Mouse (Mus musculus) cerebellum, adult 11-12 months (tissue): ENCODE results near the gene Zfp709.
"Not testable (repeated sequence)": the region's sequence is repeated elsewhere in the genome, so short reads cannot be mapped to it uniquely, and the experiment has no call there.

Source experiments
- DNase-seq: peaks from one replicate; pipeline ENCODE4 v3.0.0; 2022

Zfp709 gene

GRCm38 (mm10) chr8:71881618-71882274, at the start of gene Zfp709:
Gene Zfp709, plus strand, starts transcription at chr8:71882019.
- DNase-seq: peak; percentile 80

DNA sequence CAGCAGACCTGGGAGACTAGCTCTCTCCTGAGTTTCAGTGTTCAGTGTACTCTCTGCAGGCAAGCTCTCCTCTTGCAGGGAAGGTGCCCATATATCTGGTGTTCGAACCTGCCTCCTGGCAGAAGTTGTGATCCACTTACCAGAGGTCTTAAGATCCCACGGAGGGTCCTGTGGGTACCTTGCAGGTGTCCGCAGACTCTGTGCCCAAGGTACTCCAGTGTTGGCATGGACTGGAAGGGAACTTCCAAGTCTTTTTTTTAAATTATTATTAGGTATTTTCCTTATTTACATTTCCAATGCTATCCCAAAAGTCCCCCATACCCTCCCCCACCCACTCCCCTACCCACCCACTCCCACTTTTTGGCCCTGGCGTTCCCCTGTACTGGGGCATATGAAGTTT, 43.6 kb upstream of the Zfp709 start:
- not testable (repeated sequence) for DNase-seq

GRCm38 (mm10) chr8:71841201-71841817, 40.5 kb upstream of the Zfp709 start:
- DNase-seq: not testable (repeated sequence)

GRCm38 (mm10) chr8:71842476-71842875, 39.3 kb upstream of the Zfp709 start:
- not testable (repeated sequence) for DNase-seq

DNA sequence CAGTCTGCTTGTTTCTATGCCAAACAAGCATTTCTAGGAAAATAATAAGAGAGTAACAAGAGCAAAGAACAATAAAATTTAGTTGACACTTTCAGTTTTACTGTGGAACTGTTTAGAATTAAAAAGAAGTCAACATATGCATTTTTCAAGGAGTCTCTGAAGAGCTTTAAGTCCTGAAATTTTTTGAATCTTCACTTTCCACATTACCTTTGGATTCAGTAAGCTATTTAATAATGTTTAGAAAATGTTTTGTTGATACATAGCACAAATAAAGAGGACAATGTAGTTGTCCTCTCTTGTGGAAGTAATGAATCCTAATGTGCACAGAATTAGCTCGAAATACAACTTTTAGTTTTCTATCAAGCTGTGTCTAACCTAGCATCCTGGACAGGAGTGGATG, 37.4 kb upstream of the Zfp709 start:
- not testable (repeated sequence) for DNase-seq

DNA sequence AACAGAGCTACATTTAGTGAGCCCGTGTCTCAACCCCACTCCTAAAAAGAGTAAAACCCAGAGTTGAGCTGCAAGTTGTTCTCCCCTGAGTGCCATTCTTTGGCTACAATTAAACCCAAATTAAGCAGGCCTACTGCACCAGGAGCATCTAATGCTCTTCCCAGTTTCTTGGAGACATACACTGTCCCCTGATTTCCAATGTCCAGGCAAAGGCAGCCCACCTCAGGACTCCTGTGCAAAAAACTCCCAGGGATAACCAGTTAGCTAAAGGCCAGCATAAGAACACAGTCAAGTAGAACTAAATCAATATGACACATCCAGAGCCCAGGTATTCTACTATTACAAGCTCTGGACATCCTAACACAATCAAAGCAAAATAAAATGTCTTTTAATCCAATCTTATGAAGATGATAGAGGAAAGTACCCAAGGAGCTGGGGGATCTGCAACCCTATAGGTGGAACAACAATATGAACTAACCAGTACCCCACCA, 35.8 kb upstream of the Zfp709 start:
- DNase-seq: not testable (repeated sequence)

DNA sequence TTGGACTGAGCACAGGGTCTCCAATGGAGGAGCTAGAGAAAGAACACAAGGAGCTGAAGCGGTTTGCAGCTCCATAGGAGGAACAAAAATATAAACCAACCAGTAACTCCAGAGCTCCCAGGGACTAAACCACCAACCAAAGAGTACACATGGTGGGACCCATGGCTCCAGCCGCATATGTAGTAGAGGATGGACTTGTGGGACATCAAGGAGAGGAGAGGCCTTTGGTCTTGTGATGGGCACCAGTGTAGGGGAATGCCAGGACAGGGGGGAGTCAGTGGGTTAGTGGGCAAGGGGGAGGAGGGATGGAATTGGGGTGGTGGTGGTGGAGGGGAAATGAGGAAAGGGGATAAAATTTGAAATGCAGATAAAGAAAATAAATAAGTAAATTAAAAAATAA, 35.1 kb upstream of the Zfp709 start:
- DNase-seq: not testable (repeated sequence)

- DNase-seq: not testable (repeated sequence)
These were observed 30.8 kb upstream of the Zfp709 start for GRCm38 (mm10) chr8:71851014-71851413.

DNA sequence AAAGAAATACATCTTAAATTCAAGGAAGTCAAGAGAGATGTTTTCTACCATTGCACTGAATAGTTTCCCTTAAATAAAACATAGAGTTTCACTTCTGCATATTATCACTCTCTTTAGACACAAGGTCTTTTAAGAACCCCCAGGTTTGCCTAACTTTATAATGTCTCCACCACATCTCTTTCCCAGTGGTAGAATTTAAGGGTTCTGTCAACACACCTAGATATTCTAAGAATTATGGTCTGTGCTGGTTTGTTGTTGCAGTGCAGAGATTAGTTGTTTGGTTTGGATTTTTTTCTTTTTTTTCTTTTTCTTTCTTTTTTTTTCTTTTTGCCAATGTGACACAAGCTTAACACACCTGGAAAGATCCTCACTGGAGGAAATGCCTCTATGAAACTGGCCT, 28.5 kb upstream of the Zfp709 start:
- DNase-seq: not testable (repeated sequence)

DNA sequence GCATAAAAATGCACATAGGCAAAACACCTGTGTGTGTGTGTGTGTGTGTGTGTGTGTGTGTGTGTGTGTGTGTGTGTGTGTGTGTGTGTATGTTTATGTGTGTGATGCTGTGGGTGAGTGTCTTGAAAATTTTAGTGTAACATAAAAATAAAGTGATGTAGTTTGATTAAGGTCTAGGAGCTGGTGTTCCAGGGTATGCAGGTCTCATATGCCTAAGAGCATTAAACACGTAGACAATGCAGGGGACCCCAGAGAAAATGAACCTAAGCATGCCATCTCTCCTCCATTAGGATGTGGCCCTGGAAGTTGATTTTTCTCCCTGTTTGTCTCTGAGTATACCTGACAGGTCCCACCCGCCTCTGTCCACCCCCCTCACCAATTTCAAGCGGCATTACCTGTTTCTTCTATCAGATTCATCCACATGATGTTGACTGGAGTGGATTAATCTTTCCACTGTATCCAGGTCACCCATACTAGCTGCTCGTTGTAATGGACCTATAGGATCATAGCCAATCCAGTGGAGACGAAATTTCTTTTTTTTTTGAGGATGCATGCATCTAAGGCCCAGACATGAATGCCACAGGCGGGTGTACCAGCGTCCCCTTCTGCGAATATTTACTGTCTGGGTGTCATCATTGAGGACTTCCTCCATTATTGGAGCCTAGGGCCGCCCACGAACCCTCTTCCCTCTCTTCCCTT, 25.0 kb upstream of the Zfp709 start:
- DNase-seq: not testable (repeated sequence)

DNA sequence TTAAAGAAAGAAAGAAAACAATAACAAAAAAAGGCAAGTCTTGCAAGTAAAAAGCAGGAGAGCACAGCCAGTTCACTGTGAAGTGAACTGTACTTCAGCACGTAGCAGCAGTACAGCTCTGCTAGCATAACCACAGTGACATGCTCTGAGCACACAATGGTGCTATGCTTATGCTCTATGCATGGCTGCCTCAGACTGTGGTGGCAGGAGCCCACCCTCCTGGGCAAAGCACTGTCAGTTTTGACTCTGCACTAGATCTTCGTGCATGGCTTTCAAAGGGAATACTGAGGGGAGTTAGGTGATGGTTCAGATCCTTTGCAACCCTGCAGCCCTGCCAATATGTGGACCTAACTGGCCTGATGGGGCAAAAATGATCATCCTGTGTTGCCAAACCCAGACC, 24.5 kb upstream of the Zfp709 start:
- DNase-seq: not testable (repeated sequence)

DNA sequence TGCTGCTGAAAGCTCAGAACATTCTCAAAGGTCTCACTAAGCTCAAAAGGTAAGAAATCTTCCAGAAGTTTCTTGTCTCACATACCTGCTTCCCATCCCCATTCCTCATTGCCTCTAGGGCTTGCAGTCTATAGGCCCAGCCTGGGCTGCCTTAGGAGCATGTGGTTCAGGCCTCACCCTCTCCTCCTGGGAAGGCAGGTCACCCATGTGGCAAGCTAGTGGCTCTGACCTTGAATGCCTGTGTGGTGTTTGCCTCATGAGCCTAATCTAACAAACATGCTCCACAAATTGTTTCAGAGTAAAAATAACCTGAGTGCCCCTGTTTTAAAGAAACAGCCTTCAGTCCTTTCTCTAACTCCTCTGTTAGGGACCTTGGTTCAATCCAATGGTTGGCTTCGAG, 20.3 kb upstream of the Zfp709 start:
- not testable (repeated sequence) for DNase-seq

- not testable (repeated sequence) for DNase-seq
These were observed 19.8 kb upstream of the Zfp709 start for GRCm38 (mm10) chr8:71862038-71862437.

DNA sequence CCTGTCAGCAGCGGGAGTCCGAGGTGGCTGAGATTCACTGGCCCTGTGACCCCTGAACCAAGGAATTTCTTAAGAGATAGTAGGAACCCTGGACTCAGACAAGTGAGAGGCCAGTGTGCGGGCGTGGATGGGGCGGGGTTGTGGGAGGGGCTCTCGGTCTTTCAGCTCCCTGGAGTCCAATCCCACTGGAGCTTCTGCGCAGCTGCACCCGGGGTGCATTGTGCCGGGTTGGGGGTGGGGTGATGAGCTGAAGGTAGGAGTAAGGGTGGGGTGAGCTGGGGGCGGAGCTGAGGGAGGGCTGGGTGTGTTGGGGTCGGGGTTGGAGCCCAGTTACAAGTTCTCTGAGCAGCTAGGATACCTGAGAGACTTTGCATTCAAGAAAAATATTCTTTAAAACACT, 18.8 kb downstream of the Zfp709 start:
- DNase-seq: not testable (repeated sequence)

DNA sequence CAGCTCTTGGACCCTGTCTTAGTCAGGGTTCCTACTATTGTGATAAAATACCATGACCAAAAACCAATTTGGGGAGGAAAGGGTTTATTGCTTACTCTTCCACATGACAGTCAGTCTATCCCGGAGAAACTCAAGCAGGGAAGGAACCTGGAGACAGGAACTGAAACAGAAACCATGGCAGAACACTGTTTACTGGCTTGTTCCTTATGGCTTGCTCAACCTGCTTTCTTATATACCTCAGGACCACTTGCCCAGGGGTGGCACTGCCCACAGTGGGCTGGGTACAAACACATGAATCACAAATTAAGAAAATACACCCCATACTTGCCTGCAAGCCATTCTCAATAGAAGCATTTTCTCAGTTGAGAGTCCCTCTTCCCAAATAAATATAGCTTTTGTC, 21.3 kb downstream of the Zfp709 start:
- DNase-seq: not testable (repeated sequence)

GRCm38 (mm10) chr8:71906809-71907208, 25.0 kb downstream of the Zfp709 start:
- DNase-seq: no peak

GRCm38 (mm10) chr8:71907798-71908257, 26.0 kb downstream of the Zfp709 start:
- no peak for DNase-seq

GRCm38 (mm10) chr8:71908309-71909261, 26.8 kb downstream of the Zfp709 start, which contains the start of the genes Zfp882 and Zfp617:
Gene Zfp882, plus strand, starts transcription at chr8:71908608.
Gene Zfp617, plus strand, starts transcription at chr8:71908635.
- peak; percentile 89 for DNase-seq

GRCm38 (mm10) chr8:71912286-71912685, 30.5 kb downstream of the Zfp709 start:
- DNase-seq: no peak

GRCm38 (mm10) chr8:71922567-71923401, 41.0 kb downstream of the Zfp709 start:
- peak; percentile 96 for DNase-seq

DNA sequence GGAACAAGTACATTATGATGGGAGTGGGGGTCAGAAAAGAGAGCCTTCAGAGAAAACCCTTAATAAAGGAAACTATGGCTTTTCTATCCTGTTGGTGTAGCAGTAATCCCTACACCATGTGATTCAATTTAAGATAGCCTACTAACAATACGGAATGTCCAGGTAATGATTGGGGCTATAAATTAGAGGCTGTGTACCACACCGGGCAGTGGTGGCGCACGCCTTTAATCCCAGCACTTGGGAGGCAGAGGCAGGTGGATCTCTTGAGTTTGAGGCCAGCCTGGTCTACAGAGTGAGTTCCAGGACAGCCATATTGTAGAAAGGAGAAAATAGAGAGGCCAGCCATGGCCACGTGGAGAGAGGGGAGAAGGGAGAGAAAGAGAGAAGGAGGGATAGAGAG, 44.0 kb downstream of the Zfp709 start:
- no peak for DNase-seq
